In genomic region chr3:37704701-37705279, GRCm38 (mm10) we compare ENCODE assay signal across 9 mouse cellular contexts. TPM values are rescaled to one million over a fixed set of nuclear protein-coding genes. Genes with fewer than 3 reads are reported as not detected.
DNase-seq lines count a peak whose midpoint lies in the region; ATAC-seq and TF ChIP-seq lines count a peak whose summit lies in the region.
"Had no signal": no experiment of that assay in that cellular context is flagged by ENCODE, and none has a peak within 500 bp of the region (broad histone marks: within the 10 kb centered on the region; RNA-seq: fewer than 3 reads in every experiment).

No protein-coding gene starts in this region.

- peak overlapping the region; percentile 26; the same call in 1 of the 2 replicates for H3K4me2 ChIP-seq in lung, embryonic 15.5 days

- peak; percentile 15 for DNase-seq in embryo, embryonic 10 days (ENCODE audit: low spot score)
- no peak for DNase-seq in embryo, embryonic 11 days
- DNase-seq in ES-E14 (ENCODE audit: low read depth, low spot score): peak; percentile 42
- no peak for DNase-seq in neural tube, embryonic 10.5 days (ENCODE audit: extremely low spot score, low spot score)
- no peak for DNase-seq in left cerebral cortex, adult 18-20 months (ENCODE audit: low spot score in 2 of 2)
- DNase-seq in layer of hippocampus, postnatal 14 days (ENCODE audit: low spot score in 2 of 2): no peak
- DNase-seq: gastrocnemius, postnatal 36 days had no signal

- no peaks in the 10 kb centered on the region for H3K9me3 ChIP-seq in ES-E14 (ENCODE audit: control insufficient read depth, insufficient read depth, low read depth, low read length)
- no peaks in the 10 kb centered on the region for H3K9me3 ChIP-seq in lung, embryonic 15.5 days

- in situ Hi-C loops in ES-E14 (cut with MboI; ENCODE audit: low sequenced_read_pairs in 2 of 2, unreplicated experiment in 2 of 2): no loop called here

- 29% methylated on average over 14 of the region's 14 CpGs for WGBS in lung, embryonic 15.5 days

- peaks cover 5 to 7% of the 10 kb centered on the region in 2 experiments for H3K4me1 ChIP-seq in ES-E14 (ENCODE audit: control insufficient read depth in 2 of 2, insufficient read depth in 2 of 2, low read length in 2 of 2, poor library complexity in 1 of 2)
- peaks cover 16% of the 10 kb centered on the region for H3K4me1 ChIP-seq in lung, embryonic 15.5 days

- peak overlapping the region; percentile 55; the same call in 1 of the 2 replicates for H3K9ac ChIP-seq in ES-E14 (ENCODE audit: insufficient read depth, low read depth, low read length, poor library complexity, severe bottlenecking)
- no peak overlapping the region for H3K9ac ChIP-seq in lung, embryonic 15.5 days

- no peaks in the 10 kb centered on the region for H3K27me3 ChIP-seq in lung, embryonic 15.5 days

- peak; percentile 22 to 71; a peak in 2 of 4 replicates for ATAC-seq in hematopoietic stem cell, adult 5-6 weeks (replicated peaks in 1 of 2; ENCODE audit: insufficient read depth in 1 of 2, low FRiP score in 2 of 2, low TSS enrichment in 1 of 2, low read depth in 1 of 2, poor library complexity in 2 of 2, severe bottlenecking in 2 of 2)
- peak; percentile 27; the same call in 1 of the 2 replicates for ATAC-seq in lung, embryonic 15.5 days (ENCODE audit: borderline replicate concordance, extremely low read depth, low FRiP score, low TSS enrichment)

- H3K4me3 ChIP-seq in ES-E14 (ENCODE audit: insufficient read depth in 1 of 2, low read depth in 1 of 2, low read length in 2 of 2, poor library complexity in 1 of 2, severe bottlenecking in 1 of 2): peak overlapping the region; percentile 19 to 52
- H3K4me3 ChIP-seq in lung, embryonic 15.5 days: no peak overlapping the region

- H3K27ac ChIP-seq in ES-E14 (ENCODE audit: insufficient read depth, low read depth, low read length, poor library complexity, severe bottlenecking): peak overlapping the region; percentile 51; the same call in 1 of the 2 replicates
- H3K27ac ChIP-seq in lung, embryonic 15.5 days: peak overlapping the region; percentile 62

- H3K36me3 ChIP-seq in ES-E14 (ENCODE audit: control insufficient read depth, insufficient read depth, low read length, poor library complexity, severe bottlenecking): no peaks in the 10 kb centered on the region
- H3K36me3 ChIP-seq in lung, embryonic 15.5 days: no peaks in the 10 kb centered on the region

TF ChIP-seq in ES-E14, 5 proteins besides CTCF, POLR2A, EP300 and RAD21:
- TF ChIP-seq ZC3H11A (IDR thresholded peaks at IDR 0.05; ENCODE audit: borderline replicate concordance, low read depth, low read length) (no peak), CHD2 (IDR thresholded peaks at IDR 0.05; ENCODE audit: low read depth, low read length) (no peak), MAFK (IDR thresholded peaks at IDR 0.05; ENCODE audit: insufficient read depth, low read depth, low read length) (no peak), HCFC1 (IDR thresholded peaks at IDR 0.05; ENCODE audit: borderline replicate concordance, insufficient read depth, low read length) (no peak), ZNF384 (IDR thresholded peaks at IDR 0.05; ENCODE audit: low read depth, low read length) (no peak)
TF ChIP-seq in ES-E14: peak in this region for 0.

RNA-seq across cellular contexts. Expression of gene Gm5148, which starts 19.5 kb away (rescaled TPM):
- 68.4 and 69.6 TPM in 2 replicates for total RNA-seq in ES-E14 (2012; rRNA removed)
- total RNA-seq in hematopoietic stem cell, adult 5-6 weeks (2017): 35.9 and 44.8 TPM in 2 replicates
- polyA plus RNA-seq in lung, embryonic 15.5 days (2015; fragmentation: Nextera tagmentation; extraction: Ambion mirVana): 4.7 and 5.8 TPM in 2 replicates
- 1 to 10 TPM; 3.2 to 3.9 TPM for total RNA-seq in left cerebral cortex, adult 18-20 months (2021)
- total RNA-seq in layer of hippocampus, postnatal 14 days (2021): 1 to 10 TPM; 2.2 TPM
- total RNA-seq: gastrocnemius, postnatal 36 days had no signal

Comparison
In these comparisons a context has a peak if more than half of its experiments do, and no peak if none do; other contexts are left out.
1. DNase-seq: peak in embryo, embryonic 10 days (single experiment) and ES-E14 (single experiment); none in embryo, embryonic 11 days (single experiment), neural tube, embryonic 10.5 days (single experiment), left cerebral cortex, adult 18-20 months (0 of 2) and layer of hippocampus, postnatal 14 days (0 of 2).